Mouse (Mus musculus): ENCODE results near the gene Ptges3. TPM values are rescaled to one million over a fixed set of nuclear protein-coding genes. Genes with fewer than 3 reads are reported as not detected.
"Not testable (repeated sequence)": the region's sequence is repeated elsewhere in the genome, so short reads cannot be mapped to it uniquely, and the experiment has no call there.

The Ptges3 gene
- total RNA-seq, 2 experiments from 2014 or later = 72.1 to 87.9 TPM

DNA sequence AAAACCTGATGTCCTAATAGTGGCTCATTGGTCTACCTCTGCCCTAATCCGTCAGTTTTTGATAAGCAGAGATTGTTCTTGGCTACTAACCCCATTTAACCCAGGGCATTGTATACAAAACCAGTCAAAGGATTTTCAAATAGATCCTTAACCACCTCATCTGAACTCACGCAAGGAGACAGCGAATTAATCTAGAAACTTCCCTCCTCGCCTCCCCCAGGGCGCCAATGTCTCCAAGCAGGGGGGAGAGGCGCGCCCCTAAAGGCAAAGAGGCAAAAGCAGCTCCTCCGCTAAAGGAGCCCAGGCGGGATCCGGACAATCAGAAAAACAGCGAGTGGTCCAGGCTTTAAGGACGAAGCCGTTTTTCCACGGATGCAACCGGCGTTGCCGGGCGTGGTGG is 570 bp upstream of the Ptges3 start:
- DNase-seq (ENCODE audit: low spot score) = no peak

GRCm38 (mm10) chr10:128059207-128059981 is 640 bp downstream of the Ptges3 start:
- DNase-seq (ENCODE audit: low spot score) = peak; percentile 42

DNA sequence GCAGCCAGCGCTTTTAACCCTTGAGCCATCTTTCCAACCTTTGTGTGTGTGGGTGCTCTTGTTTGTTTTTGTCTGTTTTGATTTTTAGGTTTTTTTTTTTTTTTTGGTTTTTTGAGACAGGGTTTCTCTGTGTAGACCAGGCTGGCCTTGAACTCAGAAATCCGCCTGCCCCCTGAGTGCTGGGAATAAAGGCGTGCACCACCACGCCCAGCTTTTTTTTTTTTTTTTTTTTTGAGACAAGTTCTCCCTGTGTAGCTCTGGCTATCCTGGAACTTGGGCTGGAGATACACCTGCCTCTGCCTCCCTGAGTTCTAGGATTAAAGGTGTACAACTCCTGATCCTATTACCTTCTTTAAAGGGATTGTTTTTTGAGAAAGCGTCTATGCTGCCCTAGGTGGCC is 2.4 kb downstream of the Ptges3 start:
- DNase-seq (ENCODE audit: low spot score) = no peak

DNA sequence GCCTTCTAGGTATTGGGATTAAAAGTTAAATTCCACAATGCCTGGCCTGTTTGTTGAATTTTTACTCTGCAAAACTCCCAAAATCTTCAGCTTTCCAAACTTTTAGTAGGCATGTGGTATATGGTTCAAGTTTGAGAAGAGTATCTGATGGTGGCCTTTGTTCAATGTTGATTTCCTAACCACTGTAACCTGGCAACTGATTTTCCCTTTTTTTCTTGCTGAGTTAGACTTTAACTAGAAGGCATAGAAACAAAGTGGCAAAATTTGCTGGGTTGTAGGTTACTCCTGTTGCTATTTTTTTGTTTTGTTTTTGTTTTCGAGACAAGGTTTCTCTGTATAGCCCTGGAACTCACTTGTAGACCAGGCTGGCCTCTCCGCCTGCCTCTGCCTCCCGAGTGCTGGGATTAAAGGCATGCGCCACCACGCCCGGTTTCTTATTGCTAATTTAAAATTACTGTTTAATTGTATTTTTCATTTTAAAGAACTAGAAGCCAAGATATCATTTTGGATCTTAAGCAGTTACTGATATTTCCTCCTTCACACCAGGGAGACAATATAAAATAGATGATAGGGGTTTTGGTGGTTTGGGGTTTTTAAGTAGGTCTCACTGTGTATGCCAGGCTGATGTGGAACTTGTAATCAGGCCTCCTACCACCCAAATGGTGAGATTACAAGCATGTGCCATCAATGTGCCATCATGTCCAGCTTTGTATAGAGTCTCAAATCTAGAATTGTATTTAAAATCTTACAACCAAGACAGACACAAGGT is 3.7 kb downstream of the Ptges3 start:
- DNase-seq (ENCODE audit: low spot score) = no peak

DNA sequence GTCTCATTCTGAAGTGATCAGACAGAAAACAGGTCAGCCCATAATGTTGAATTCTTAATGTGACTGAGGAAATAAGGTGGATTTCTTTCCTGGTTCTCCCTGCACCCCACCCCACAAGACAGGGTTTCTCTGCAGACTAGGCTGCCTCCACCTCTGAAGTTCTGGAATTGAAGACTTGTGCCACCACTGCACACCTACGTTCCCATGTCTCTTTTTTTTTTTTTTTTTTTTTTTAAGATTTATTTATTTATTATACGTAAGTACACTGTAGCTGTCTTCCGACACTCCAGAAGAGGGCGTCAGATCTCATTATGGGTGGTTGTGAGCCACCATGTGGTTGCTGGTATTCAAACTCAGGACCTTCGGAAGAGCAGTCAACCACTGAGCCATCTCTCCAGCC is 7.3 kb downstream of the Ptges3 start:
- no peak for DNase-seq (ENCODE audit: low spot score)

DNA sequence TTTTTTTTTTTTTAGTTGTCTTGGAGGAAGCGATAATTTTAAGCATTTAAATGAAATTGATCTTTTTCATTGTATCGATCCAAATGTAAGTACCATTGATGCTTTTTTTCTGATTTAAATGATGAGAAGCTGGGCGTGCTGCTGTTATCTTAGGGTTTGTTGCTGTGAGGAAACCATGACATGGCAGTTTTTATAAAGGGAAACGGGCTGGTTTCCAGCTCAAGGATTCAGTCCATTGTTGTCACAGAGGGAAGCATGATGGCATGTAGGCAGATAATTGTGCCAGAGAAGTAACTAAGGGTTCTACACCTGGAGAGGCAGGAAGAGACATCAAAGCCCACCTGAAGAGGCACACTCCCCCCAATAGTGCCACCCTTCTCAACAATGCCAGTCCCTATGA is 10.4 kb downstream of the Ptges3 start:
- no peak for DNase-seq (ENCODE audit: low spot score)

GRCm38 (mm10) chr10:128070432-128070831 is 11.7 kb downstream of the Ptges3 start:
- not testable (repeated sequence) for DNase-seq (ENCODE audit: low spot score)

DNA sequence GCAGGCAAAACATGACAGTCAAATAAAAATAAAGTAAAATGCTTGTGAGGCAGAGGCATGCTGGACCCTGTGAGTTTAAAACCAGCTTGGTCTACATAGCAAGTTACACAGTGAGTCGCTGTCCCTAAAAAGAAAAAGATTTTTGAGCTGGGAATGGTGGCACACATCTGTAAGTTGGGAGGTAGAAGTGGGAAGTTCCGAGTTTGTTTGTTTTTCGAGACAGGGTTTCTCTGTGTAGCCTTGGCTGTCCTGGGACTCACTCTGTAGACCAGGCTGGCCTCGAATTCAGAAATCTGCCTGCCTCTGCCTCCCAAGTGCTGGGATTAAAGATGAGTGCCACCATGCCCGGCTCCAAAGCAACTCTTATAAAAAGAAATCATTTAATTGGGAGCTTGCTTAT is 19.5 kb downstream of the Ptges3 start:
- not testable (repeated sequence) for DNase-seq (ENCODE audit: low spot score)

- DNase-seq (ENCODE audit: low spot score) = peak; percentile 24
Observed at GRCm38 (mm10) chr10:128080496-128080895, 21.7 kb downstream of the Ptges3 start.

- DNase-seq (ENCODE audit: low spot score) = no peak
Observed at GRCm38 (mm10) chr10:128081807-128082476, 23.2 kb downstream of the Ptges3 start.

- no peak for DNase-seq (ENCODE audit: low spot score)
Observed at GRCm38 (mm10) chr10:128082477-128082808, 23.7 kb downstream of the Ptges3 start.

- peak; percentile 100 for DNase-seq (ENCODE audit: low spot score)
Observed at GRCm38 (mm10) chr10:128082880-128083421, 24.2 kb downstream of the Ptges3 start, which contains the start of gene Atp5b. Gene Atp5b (plus strand): TSS chr10:128083273.

- DNase-seq (ENCODE audit: low spot score) = peak; percentile 44
Observed at GRCm38 (mm10) chr10:128083688-128084087, 24.9 kb downstream of the Ptges3 start.

DNA sequence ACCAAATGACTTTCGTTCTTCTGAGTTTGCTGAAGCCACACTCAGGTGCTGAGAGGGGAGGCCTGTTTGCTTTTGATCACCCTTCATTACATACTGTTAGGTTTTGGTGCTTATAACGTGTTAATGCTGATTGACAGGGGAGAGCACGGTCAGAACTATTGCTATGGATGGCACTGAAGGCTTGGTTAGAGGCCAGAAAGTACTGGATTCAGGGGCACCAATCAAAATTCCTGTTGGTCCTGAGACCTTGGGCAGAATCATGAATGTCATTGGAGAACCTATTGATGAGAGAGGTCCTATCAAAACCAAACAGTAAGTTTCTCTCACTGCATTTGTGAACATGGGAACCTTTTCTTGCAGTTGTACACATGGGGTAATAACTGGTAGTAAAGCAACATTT is 25.4 kb downstream of the Ptges3 start:
- no peak for DNase-seq (ENCODE audit: low spot score)

GRCm38 (mm10) chr10:128086391-128086790 is 27.6 kb downstream of the Ptges3 start:
- DNase-seq (ENCODE audit: low spot score) = peak; percentile 22

DNA sequence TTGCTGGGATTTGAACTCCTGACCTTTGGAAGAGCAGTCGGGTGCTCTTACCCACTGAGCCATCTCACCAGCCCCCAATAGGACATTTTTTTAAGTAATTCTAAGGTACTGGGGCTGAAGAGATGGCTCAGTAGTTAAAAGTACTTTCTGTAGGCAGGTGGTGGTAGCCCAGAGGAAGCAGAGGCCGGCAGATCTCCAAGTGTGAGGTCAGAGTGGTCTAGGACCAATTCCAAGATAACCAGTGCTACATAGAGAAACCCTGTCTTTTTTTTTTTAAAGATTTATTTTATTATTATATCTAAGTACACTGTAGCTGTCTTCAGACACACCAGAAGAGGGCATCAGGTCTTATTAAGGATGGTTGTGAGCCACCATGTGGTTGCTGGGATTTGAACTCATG is 28.5 kb downstream of the Ptges3 start:
- DNase-seq (ENCODE audit: low spot score) = not testable (repeated sequence)

GRCm38 (mm10) chr10:128088181-128088580 is 29.4 kb downstream of the Ptges3 start:
- DNase-seq (ENCODE audit: low spot score) = no peak

GRCm38 (mm10) chr10:128089842-128090241 is 31.1 kb downstream of the Ptges3 start:
- no peak for DNase-seq (ENCODE audit: low spot score)

GRCm38 (mm10) chr10:128090651-128091563 is 32.2 kb downstream of the Ptges3 start:
- DNase-seq (ENCODE audit: low spot score) = peak; percentile 95

DNA sequence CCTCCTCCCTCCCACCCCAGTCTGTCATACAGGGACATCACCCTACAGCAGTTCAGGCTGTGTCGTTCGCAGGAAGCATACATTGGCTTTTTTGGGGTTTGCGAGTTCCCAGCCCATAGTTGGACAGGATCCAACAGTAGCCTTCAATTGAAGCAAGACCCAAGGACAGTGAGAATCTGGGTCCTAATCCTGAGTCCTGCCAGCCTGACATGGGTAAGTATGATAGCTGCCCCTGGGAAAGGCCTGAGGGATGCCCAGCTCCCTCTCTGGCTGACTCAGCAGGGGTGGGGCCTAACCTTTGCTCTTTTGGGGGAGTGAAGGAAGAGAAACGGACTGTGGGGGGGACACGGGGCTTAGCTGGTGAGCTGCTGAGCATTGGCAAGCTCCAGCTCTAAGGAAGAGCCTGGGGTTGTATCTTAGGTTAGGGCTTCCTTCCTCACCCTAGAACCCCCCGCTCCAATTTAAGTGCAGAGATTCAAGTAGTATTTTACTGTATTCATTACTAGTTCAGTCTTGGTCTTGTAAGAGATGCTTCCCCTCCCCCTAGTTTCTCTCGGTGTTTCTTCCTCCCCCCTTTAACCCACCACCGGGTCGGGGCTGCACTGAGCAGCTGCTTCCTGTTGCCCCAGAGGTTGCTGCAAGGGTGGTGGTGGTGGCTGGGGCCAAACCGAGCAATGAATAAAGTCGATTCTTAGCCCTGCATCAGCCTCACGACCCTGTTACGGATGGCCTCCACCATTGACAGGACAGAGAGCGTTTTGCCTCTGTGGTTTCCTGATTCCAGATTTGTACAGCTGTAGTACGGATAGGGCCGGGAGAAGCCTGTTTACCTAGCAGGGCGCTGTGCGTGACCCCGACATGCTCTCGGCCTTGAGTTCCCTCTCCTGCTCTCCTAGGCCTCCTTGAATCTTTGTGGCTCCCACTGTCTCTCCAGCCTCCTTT is 33.1 kb downstream of the Ptges3 start, which contains the start of gene Baz2a:
Gene Baz2a, plus strand, starts transcription at position 14 of the 942 bp plus-strand sequence.
- DNase-seq (ENCODE audit: low spot score) = peak; percentile 60
